Mouse (Mus musculus): Measurements from ENCODE around the gene Ice2. TPM values are rescaled to one million over a fixed set of nuclear protein-coding genes. Genes with fewer than 3 reads are reported as not detected.

Ice2 gene
- total RNA-seq, 1 experiment: 10.0 TPM

GRCm38 (mm10) chr9:69367055-69367454 lies 30.7 kb upstream of the Ice2 start:
- no peaks in the 10 kb centered on the region for H3K4me1 ChIP-seq (ENCODE audit: control insufficient read depth in 2 of 2, insufficient read depth in 2 of 2, low read length in 2 of 2, poor library complexity in 1 of 2)
- in situ Hi-C loops (cut with MboI; ENCODE audit: low sequenced_read_pairs in 2 of 2, unreplicated experiment in 2 of 2): loop anchor here (25.0 kb wide), 1 partner anchor 120 kb away; no protein-coding TSS in a partner anchor
- H3K9me3 ChIP-seq (ENCODE audit: control insufficient read depth, insufficient read depth, low read depth, low read length): no peaks in the 10 kb centered on the region
- TF ChIP-seq MAFK (IDR thresholded peaks at IDR 0.05; ENCODE audit: insufficient read depth, low read depth, low read length) (no peak), CHD2 (IDR thresholded peaks at IDR 0.05; ENCODE audit: low read depth, low read length) (no peak), ZNF384 (IDR thresholded peaks at IDR 0.05; ENCODE audit: low read depth, low read length) (no peak), ZC3H11A (IDR thresholded peaks at IDR 0.05; ENCODE audit: borderline replicate concordance, low read depth, low read length) (no peak), HCFC1 (IDR thresholded peaks at IDR 0.05; ENCODE audit: borderline replicate concordance, insufficient read depth, low read length) (no peak)
- no peak overlapping the region for H3K9ac ChIP-seq (ENCODE audit: insufficient read depth, low read depth, low read length, poor library complexity, severe bottlenecking)
- H3K4me3 ChIP-seq (ENCODE audit: insufficient read depth in 1 of 2, low read depth in 1 of 2, low read length in 2 of 2, poor library complexity in 1 of 2, severe bottlenecking in 1 of 2): no peak overlapping the region
- peaks cover 2% of the 10 kb centered on the region; the same call in 1 of the 2 replicates for H3K36me3 ChIP-seq (ENCODE audit: control insufficient read depth, insufficient read depth, low read length, poor library complexity, severe bottlenecking)
- no peak overlapping the region for H3K27ac ChIP-seq (ENCODE audit: insufficient read depth, low read depth, low read length, poor library complexity, severe bottlenecking)
- DNase-seq (ENCODE audit: low read depth, low spot score): no peak

GRCm38 (mm10) chr9:69368071-69368470 lies 29.6 kb upstream of the Ice2 start:
- in situ Hi-C loops (cut with MboI; ENCODE audit: low sequenced_read_pairs in 2 of 2, unreplicated experiment in 2 of 2): loop anchor here (25.0 kb wide), 1 partner anchor 119 kb away; no protein-coding TSS in a partner anchor
- Histone ChIP-seq H3K4me1 (ENCODE audit: control insufficient read depth in 2 of 2, insufficient read depth in 2 of 2, low read length in 2 of 2, poor library complexity in 1 of 2) (no peaks in the 10 kb centered on the region), H3K4me3 (ENCODE audit: insufficient read depth in 1 of 2, low read depth in 1 of 2, low read length in 2 of 2, poor library complexity in 1 of 2, severe bottlenecking in 1 of 2) (no peak overlapping the region), H3K9ac (ENCODE audit: insufficient read depth, low read depth, low read length, poor library complexity, severe bottlenecking) (no peak overlapping the region), H3K27ac (ENCODE audit: insufficient read depth, low read depth, low read length, poor library complexity, severe bottlenecking) (no peak overlapping the region), H3K9me3 (ENCODE audit: control insufficient read depth, insufficient read depth, low read depth, low read length) (no peaks in the 10 kb centered on the region), H3K36me3 (ENCODE audit: control insufficient read depth, insufficient read depth, low read length, poor library complexity, severe bottlenecking) (peaks cover 2% of the 10 kb centered on the region; the same call in 1 of the 2 replicates)
- DNase-seq (ENCODE audit: low read depth, low spot score): peak; percentile 54
- TF ChIP-seq ZNF384 (IDR thresholded peaks at IDR 0.05; ENCODE audit: low read depth, low read length): no peak
- TF ChIP-seq CHD2 (IDR thresholded peaks at IDR 0.05; ENCODE audit: low read depth, low read length): no peak
- 0 out of 2 replicates have a peak, but pooled peaks have one; percentile 11 for TF ChIP-seq ZC3H11A (IDR thresholded peaks at IDR 0.05; ENCODE audit: borderline replicate concordance, low read depth, low read length)

GRCm38 (mm10) chr9:69371046-69371724 lies 26.5 kb upstream of the Ice2 start:
- in situ Hi-C loops (cut with MboI; ENCODE audit: low sequenced_read_pairs in 2 of 2, unreplicated experiment in 2 of 2): loop anchor here (25.0 kb wide), 1 partner anchor 116 kb away; no protein-coding TSS in a partner anchor
- no peak overlapping the region for H3K9ac ChIP-seq (ENCODE audit: insufficient read depth, low read depth, low read length, poor library complexity, severe bottlenecking)
- H3K27ac ChIP-seq (ENCODE audit: insufficient read depth, low read depth, low read length, poor library complexity, severe bottlenecking): no peak overlapping the region
- no peak for DNase-seq (ENCODE audit: low read depth, low spot score)
- no peaks in the 10 kb centered on the region for H3K4me1 ChIP-seq (ENCODE audit: control insufficient read depth in 2 of 2, insufficient read depth in 2 of 2, low read length in 2 of 2, poor library complexity in 1 of 2)
- H3K36me3 ChIP-seq (ENCODE audit: control insufficient read depth, insufficient read depth, low read length, poor library complexity, severe bottlenecking): no peaks in the 10 kb centered on the region
- H3K9me3 ChIP-seq (ENCODE audit: control insufficient read depth, insufficient read depth, low read depth, low read length): no peaks in the 10 kb centered on the region
- H3K4me3 ChIP-seq (ENCODE audit: insufficient read depth in 1 of 2, low read depth in 1 of 2, low read length in 2 of 2, poor library complexity in 1 of 2, severe bottlenecking in 1 of 2): no peak overlapping the region
- TF ChIP-seq ZNF384 (IDR thresholded peaks at IDR 0.05; ENCODE audit: low read depth, low read length) (no peak), ZC3H11A (IDR thresholded peaks at IDR 0.05; ENCODE audit: borderline replicate concordance, low read depth, low read length) (no peak), HCFC1 (IDR thresholded peaks at IDR 0.05; ENCODE audit: borderline replicate concordance, insufficient read depth, low read length) (no peak), CHD2 (IDR thresholded peaks at IDR 0.05; ENCODE audit: low read depth, low read length) (no peak), MAFK (IDR thresholded peaks at IDR 0.05; ENCODE audit: insufficient read depth, low read depth, low read length) (no peak)

GRCm38 (mm10) chr9:69372871-69373270 lies 24.8 kb upstream of the Ice2 start:
- H3K9me3 ChIP-seq (ENCODE audit: control insufficient read depth, insufficient read depth, low read depth, low read length): no peaks in the 10 kb centered on the region
- TF ChIP-seq HCFC1 (IDR thresholded peaks at IDR 0.05; ENCODE audit: borderline replicate concordance, insufficient read depth, low read length): no peak
- TF ChIP-seq ZC3H11A (IDR thresholded peaks at IDR 0.05; ENCODE audit: borderline replicate concordance, low read depth, low read length): no peak
- no peak for TF ChIP-seq MAFK (IDR thresholded peaks at IDR 0.05; ENCODE audit: insufficient read depth, low read depth, low read length)
- TF ChIP-seq CHD2 (IDR thresholded peaks at IDR 0.05; ENCODE audit: low read depth, low read length): no peak
- TF ChIP-seq ZNF384 (IDR thresholded peaks at IDR 0.05; ENCODE audit: low read depth, low read length): no peak
- no peak overlapping the region for H3K4me3 ChIP-seq (ENCODE audit: insufficient read depth in 1 of 2, low read depth in 1 of 2, low read length in 2 of 2, poor library complexity in 1 of 2, severe bottlenecking in 1 of 2)
- no peak overlapping the region for H3K9ac ChIP-seq (ENCODE audit: insufficient read depth, low read depth, low read length, poor library complexity, severe bottlenecking)
- DNase-seq (ENCODE audit: low read depth, low spot score): no peak
- in situ Hi-C loops (cut with MboI; ENCODE audit: low sequenced_read_pairs in 2 of 2, unreplicated experiment in 2 of 2): loop anchor here (25.0 kb wide), 1 partner anchor 114 kb away; no protein-coding TSS in a partner anchor
- no peak overlapping the region for H3K27ac ChIP-seq (ENCODE audit: insufficient read depth, low read depth, low read length, poor library complexity, severe bottlenecking)
- H3K4me1 ChIP-seq (ENCODE audit: control insufficient read depth in 2 of 2, insufficient read depth in 2 of 2, low read length in 2 of 2, poor library complexity in 1 of 2): no peaks in the 10 kb centered on the region
- no peaks in the 10 kb centered on the region for H3K36me3 ChIP-seq (ENCODE audit: control insufficient read depth, insufficient read depth, low read length, poor library complexity, severe bottlenecking)
